Mouse (Mus musculus): ENCODE results near the gene Pcgf5. TPM values are rescaled to one million over a fixed set of nuclear protein-coding genes. Genes with fewer than 3 reads are reported as not detected.

The Pcgf5 gene
- polyA plus RNA-seq (2017; shearing (Covaris generic)), result 10 to 100 TPM; 46.8 to 73.1 TPM

GRCm38 (mm10) chr19:36348161-36348800 is at the start of gene Pcgf5:
Gene Pcgf5, plus strand, starts transcription at chr19:36348309.

Other genes starting within 250 kb of the Pcgf5 start
- 1 to 10 TPM in 1 of 2 experiments, under 1 TPM in 1; 0.59 to 1.6 TPM for gene Ankrd1, start 228.2 kb upstream of the Pcgf5 start, polyA plus RNA-seq (2017; shearing (Covaris generic))
- gene Hectd2, start 206.3 kb downstream of the Pcgf5 start, polyA plus RNA-seq (2017; shearing (Covaris generic)), result 1 to 10 TPM; 4.2 to 8.4 TPM

Data from inflammation-experienced regulatory T-cells (primary cell).